Mouse (Mus musculus) hindbrain, postnatal 0 days (tissue): Measurements from ENCODE around the gene Ntpcr. TPM values are rescaled to one million over a fixed set of nuclear protein-coding genes. Genes with fewer than 3 reads are reported as not detected.

Experiments
- ATAC-seq: fragments of 200-750 bp; cut with Nextera tagmentation; 2 replicates; pipeline ENCODE4 v1.8.0; 2017; ENCODE audit warnings: mild to moderate bottlenecking, moderate TSS enrichment, moderate library complexity
- DNase-seq: peaks from one replicate; pipeline ENCODE4 v3.0.0-alpha.2; 2015; ENCODE audit warnings: low spot score
- H3K27ac ChIP-seq: fragments of 300-500 bp; sonication (generic); 2 replicates; pipeline ENCODE4 v1.5.1; 2014; ENCODE audit warnings: mild to moderate bottlenecking
- H3K27me3 ChIP-seq: fragments of 300-500 bp; sonication (generic); 2 replicates; pipeline ENCODE4 v1.6.1; 2014; ENCODE audit warnings: low read length, mixed read lengths; ENCODE audit not compliant: insufficient read depth
- H3K36me3 ChIP-seq: fragments of 300-500 bp; sonication (generic); 2 replicates; pipeline ENCODE4 v1.6.1; 2014; ENCODE audit warnings: low read length, mixed read lengths; ENCODE audit not compliant: insufficient read depth
- H3K4me1 ChIP-seq: fragments of 300-500 bp; sonication (generic); 2 replicates; pipeline ENCODE4 v1.6.1; 2014; ENCODE audit warnings: antibody characterized with exemption, low read length, mixed read lengths; ENCODE audit not compliant: insufficient read depth
- H3K4me2 ChIP-seq: fragments of 300-500 bp; sonication (generic); 2 replicates; pipeline ENCODE4 v1.6.1; 2014; ENCODE audit warnings: low read depth, mild to moderate bottlenecking, low read length, moderate library complexity, mixed read lengths
- H3K4me3 ChIP-seq: fragments of 300-500 bp; sonication (generic); 2 replicates; pipeline ENCODE4 v1.5.1; 2014; ENCODE audit warnings: low read length
- H3K9ac ChIP-seq: fragments of 300-500 bp; sonication (generic); replicated peaks from 2 replicates; pipeline ENCODE4 v1.6.1; 2014; ENCODE audit warnings: mild to moderate bottlenecking, low read length, moderate library complexity, mixed read lengths
- H3K9me3 ChIP-seq: fragments of 300-500 bp; sonication (generic); 2 replicates; pipeline ENCODE4 v1.6.1; 2016; ENCODE audit warnings: low read length, mixed read lengths
- CTCF ChIP-seq: IDR thresholded peaks from 2 replicates; pipeline ENCODE4 v1.5.1; 2016; ENCODE audit warnings: antibody characterized with exemption, control low read depth, low read depth
- WGBS: fragments of 180-500 bp; shearing (Covaris S2); extraction: QIAGEN DNeasy Blood & Tissue Kit; methylation state at CpG from one replicate; pipeline ENCODE4 v1.1.7; 2014; 5-methylcytosine and 5-hydroxymethylcytosine counted together
- polyA plus RNA-seq: library from polyadenylated mRNA; unstranded; fragments of >200 nt; fragmentation: Nextera tagmentation; extraction: Ambion mirVana; gene quantifications from 2 replicates; pipeline ENCODE4 v1.2.1, GENCODE M21; 2015
- total RNA-seq: library from RNA; depleted of rRNA; stranded (reverse); fragments of >200 nt; gene quantifications from 2 replicates; pipeline ENCODE4 v1.2.3, GENCODE M21; 2014

The Ntpcr gene
- total and polyA plus RNA-seq, 2 experiments from 2014 or later: 35.2 to 37.1 TPM

DNA sequence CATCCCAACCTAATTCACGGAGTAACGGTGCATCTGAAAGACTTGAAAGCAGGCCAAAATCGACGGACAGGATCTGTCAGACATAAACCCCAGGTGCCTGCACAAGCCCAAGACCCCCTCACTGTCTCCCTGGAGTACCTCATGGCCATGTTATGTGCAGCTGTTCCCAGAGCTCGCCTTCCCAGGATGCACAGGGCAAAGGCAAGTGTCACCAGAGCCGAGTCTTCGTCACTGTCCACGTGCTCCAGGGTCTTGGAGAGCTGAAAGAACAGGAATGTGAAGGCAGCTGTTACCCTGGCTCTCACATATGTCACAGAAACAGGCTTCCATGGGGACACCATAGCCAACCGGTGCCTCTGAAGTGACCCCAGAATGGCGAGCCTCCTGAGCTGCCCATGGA is 38.3 kb downstream of the Ntpcr start:
- no peaks in the 10 kb centered on the region for H3K4me1 ChIP-seq
- no peaks in the 10 kb centered on the region for H3K36me3 ChIP-seq
- 73% methylated on average over 10 of the region's 10 CpGs for WGBS
- no peaks in the 10 kb centered on the region for H3K27me3 ChIP-seq
- no peak overlapping the region for H3K27ac ChIP-seq
- H3K4me2 ChIP-seq: no peak overlapping the region
- no peak for DNase-seq
- no peak overlapping the region for H3K9ac ChIP-seq
- no peak overlapping the region for H3K4me3 ChIP-seq
- TF ChIP-seq CTCF: no peak
- ATAC-seq: no peak
- H3K9me3 ChIP-seq: no peaks in the 10 kb centered on the region

DNA sequence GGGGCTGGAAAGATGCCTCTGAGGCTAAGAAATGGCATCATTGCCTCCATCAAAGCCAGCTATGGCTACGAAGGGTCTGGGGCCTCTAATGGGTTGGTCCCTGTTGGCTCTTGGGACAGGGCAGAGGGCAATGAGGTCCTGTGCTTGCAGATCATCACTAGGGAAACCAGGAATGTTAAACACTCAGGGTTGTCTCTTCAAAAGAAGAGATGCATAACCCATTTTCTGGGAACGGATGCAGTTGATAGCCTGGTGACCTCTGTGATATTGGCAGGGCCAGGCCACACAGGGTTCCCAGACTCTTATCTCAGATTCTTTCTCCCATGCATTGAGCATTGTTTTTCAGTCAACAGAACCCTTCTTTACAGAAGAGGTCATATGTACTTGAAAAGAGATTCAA is 42.5 kb downstream of the Ntpcr start:
- DNase-seq (no peak), ATAC-seq (no peak)
- H3K9me3 ChIP-seq: no peaks in the 10 kb centered on the region
- H3K27me3 ChIP-seq: no peaks in the 10 kb centered on the region
- H3K36me3 ChIP-seq: 0 out of 2 replicates have a peak, but pooled peaks cover 3% of the 10 kb centered on the region
- WGBS: 65% methylated on average over 2 of the region's 2 CpGs
- no peak overlapping the region for H3K4me3 ChIP-seq
- H3K4me1 ChIP-seq: no peaks in the 10 kb centered on the region
- no peak for TF ChIP-seq CTCF
- no peak overlapping the region for H3K9ac ChIP-seq
- no peak overlapping the region for H3K27ac ChIP-seq
- H3K4me2 ChIP-seq: no peak overlapping the region

DNA sequence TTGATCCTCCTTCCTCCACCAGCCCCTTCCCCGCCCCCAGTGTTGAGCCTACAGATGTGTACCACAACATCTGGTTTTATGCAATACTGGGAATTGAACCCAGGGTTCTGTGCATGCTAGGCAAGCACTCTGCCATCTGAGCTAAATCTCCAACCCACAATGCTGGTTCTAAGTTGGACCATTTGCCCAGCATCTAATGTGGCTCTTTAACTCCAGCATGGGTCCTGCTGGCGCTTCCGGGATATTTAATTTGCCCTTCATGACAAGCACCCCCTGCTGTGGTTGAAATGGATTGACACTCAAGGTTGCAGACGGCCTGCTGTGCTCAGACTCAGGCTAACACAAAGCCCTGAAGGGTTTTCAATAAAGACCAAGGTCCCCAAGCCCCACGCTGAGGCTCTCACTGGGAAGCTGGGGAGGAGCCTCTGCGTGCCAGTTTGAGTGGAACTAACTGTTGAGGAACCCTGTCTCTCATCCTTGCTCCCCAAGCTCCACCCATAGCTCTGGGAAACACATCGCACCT is 43.6 kb downstream of the Ntpcr start:
- Histone ChIP-seq H3K4me2 (no peak overlapping the region), H3K9me3 (no peaks in the 10 kb centered on the region), H3K27ac (no peak overlapping the region), H3K27me3 (no peaks in the 10 kb centered on the region), H3K4me1 (no peaks in the 10 kb centered on the region), H3K9ac (no peak overlapping the region), H3K4me3 (no peak overlapping the region), H3K36me3 (0 out of 2 replicates have a peak, but pooled peaks cover 3% of the 10 kb centered on the region)
- no peak for TF ChIP-seq CTCF
- 47% methylated on average over 7 of the region's 7 CpGs for WGBS
- DNase-seq (no peak), ATAC-seq (no peak)

DNA sequence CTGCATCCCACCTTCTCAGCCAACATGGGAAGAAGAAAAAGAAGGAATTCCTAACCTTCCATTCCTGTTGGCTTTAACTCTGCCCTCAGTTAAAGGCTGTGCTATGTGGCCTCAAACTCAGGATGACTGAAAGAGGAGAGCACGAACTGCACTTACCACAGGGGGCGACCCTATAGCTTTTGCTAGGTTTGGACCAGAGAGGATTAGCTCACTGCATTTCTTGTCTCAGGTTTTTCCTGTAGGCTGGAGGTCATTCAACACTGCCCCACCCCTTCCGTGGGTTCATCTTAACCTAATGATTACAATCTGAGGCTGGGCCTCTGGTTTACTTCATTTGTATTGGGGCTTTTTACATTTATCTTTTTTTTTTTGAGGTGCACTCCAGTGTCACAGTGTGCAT is 45.3 kb downstream of the Ntpcr start:
- Histone ChIP-seq H3K9me3 (no peaks in the 10 kb centered on the region), H3K27me3 (no peaks in the 10 kb centered on the region), H3K4me2 (no peak overlapping the region), H3K4me1 (no peaks in the 10 kb centered on the region), H3K36me3 (0 out of 2 replicates have a peak, but pooled peaks cover 3% of the 10 kb centered on the region), H3K9ac (no peak overlapping the region), H3K4me3 (no peak overlapping the region), H3K27ac (no peak overlapping the region)
- WGBS: 72% methylated on average over 3 of the region's 3 CpGs
- TF ChIP-seq CTCF: no peak
- DNase-seq: no peak
- ATAC-seq: no peak

DNA sequence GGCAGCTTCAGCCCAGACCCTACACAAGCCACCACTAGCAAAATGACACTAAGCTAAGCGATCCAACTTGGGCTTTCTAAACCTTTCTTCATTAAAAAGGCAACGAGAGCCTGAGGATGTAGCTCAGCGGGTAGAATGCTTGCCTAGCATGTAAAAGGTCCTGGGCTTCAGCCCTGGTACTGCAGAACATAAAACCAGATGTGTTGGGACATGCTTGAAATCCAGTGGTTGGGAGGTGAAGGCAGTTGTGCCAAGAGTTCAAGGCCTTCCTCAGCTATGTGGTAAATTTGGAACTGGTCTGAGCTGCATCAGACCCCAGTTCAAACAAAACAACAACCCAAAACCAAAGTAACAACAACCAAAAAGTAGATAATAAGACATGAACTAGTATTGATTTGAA is 46.6 kb downstream of the Ntpcr start:
- ATAC-seq: no peak
- H3K27me3 ChIP-seq: no peaks in the 10 kb centered on the region
- no peaks in the 10 kb centered on the region for H3K4me1 ChIP-seq
- H3K4me2 ChIP-seq: no peak overlapping the region
- no peak for DNase-seq
- no peak for TF ChIP-seq CTCF
- no peak overlapping the region for H3K4me3 ChIP-seq
- H3K9me3 ChIP-seq: no peaks in the 10 kb centered on the region
- WGBS: 89% methylated on average over 3 of the region's 3 CpGs
- H3K36me3 ChIP-seq: 0 out of 2 replicates have a peak, but pooled peaks cover 3% of the 10 kb centered on the region
- no peak overlapping the region for H3K27ac ChIP-seq
- H3K9ac ChIP-seq: no peak overlapping the region

DNA sequence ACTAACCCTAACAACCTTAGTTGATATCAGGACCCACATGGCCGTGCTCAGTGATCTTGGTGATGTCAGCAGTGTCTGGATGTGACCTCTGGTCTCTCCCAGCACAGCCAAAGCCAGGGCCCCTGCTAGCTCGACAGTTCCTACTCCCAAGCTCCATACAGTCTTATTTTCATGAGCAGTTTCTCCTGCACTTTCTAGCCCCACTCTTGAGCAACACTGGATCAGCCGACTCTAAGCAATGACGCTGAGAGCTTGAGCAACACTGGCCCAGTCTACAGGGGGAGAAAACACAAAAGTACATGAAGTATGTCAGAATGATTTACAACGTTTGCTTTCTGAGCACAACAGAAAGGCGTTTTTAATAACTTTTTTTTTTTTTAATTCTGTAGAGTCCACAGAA is 47.0 kb downstream of the Ntpcr start:
- H3K4me1 ChIP-seq: no peaks in the 10 kb centered on the region
- DNase-seq (no peak), ATAC-seq (no peak)
- H3K36me3 ChIP-seq: 0 out of 2 replicates have a peak, but pooled peaks cover 3% of the 10 kb centered on the region
- H3K9ac ChIP-seq: no peak overlapping the region
- H3K4me2 ChIP-seq: no peak overlapping the region
- no peak overlapping the region for H3K27ac ChIP-seq
- H3K4me3 ChIP-seq: no peak overlapping the region
- H3K9me3 ChIP-seq: no peaks in the 10 kb centered on the region
- TF ChIP-seq CTCF: no peak
- WGBS: 68% methylated on average over 6 of the region's 6 CpGs
- H3K27me3 ChIP-seq: no peaks in the 10 kb centered on the region

DNA sequence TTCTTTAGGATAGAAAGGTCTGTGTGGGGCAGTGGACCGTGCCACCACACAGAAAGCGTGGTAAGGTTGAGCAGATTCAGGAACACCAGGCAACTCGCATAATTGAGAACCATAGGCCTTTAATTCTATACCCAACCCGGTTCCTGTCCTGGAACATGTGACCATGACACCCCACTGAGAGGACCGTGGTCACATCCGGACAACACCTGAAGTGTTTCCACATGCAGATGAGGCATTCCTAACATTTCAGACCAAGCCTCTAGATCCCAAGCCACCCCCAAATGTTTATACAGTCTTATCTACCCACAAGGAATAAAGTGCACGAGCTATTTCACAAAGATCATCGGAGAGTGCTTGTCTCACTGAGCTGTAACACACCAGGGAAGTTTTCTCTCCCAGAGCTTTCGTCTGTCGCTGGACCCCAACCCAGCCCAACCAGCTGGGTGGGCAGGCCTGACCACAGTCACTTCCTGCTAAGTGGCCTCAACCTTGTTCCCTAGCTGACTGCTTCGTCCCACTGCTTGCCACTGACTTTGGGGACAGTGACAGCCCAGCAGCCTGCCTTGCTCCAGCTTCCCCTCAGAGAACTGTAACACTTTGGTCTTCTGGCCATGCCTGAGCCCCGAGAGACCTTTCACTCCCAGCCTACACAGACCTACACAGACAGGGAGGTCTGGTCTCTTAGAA is 47.9 kb downstream of the Ntpcr start:
- WGBS: 77% methylated on average over 12 of the region's 12 CpGs
- no peaks in the 10 kb centered on the region for H3K4me1 ChIP-seq
- H3K9ac ChIP-seq: no peak overlapping the region
- no peaks in the 10 kb centered on the region; the same call in 1 of the 2 replicates for H3K27me3 ChIP-seq
- 0 out of 2 replicates have a peak, but pooled peaks cover 3% of the 10 kb centered on the region for H3K36me3 ChIP-seq
- H3K9me3 ChIP-seq: no peaks in the 10 kb centered on the region
- no peak for TF ChIP-seq CTCF
- no peak overlapping the region for H3K4me2 ChIP-seq
- no peak overlapping the region for H3K27ac ChIP-seq
- no peak for DNase-seq
- ATAC-seq: no peak
- H3K4me3 ChIP-seq: no peak overlapping the region
